In genomic region chr11:100626701-100627195, GRCm38 (mm10) we compare ENCODE assay signal across 8 mouse cellular contexts. TPM values are rescaled to one million over a fixed set of nuclear protein-coding genes. Genes with fewer than 3 reads are reported as not detected.
DNase-seq lines count a peak whose midpoint lies in the region; ATAC-seq and TF ChIP-seq lines count a peak whose summit lies in the region.

No protein-coding gene starts in this region.

- TF ChIP-seq POLR2A in limb, embryonic 14.5 days (IDR thresholded peaks at IDR 0.05; ENCODE audit: borderline replicate concordance, extremely low read depth, insufficient read depth, insufficient read length), result no peak

- intact Hi-C loops in left cerebral cortex, adult 2 months (cut with DNase I), result loop anchor here (1.0 to 2.0 kb wide), 2 partner anchors 68 to 76 kb away; no protein-coding TSS in a partner anchor

- H3K4me2 ChIP-seq in intestine, embryonic 16.5 days (ENCODE audit: low read depth, low read length), result 0 out of 2 replicates have a peak overlapping the region, but pooled peaks have one; percentile 6
- H3K4me2 ChIP-seq in limb, embryonic 14.5 days (replicated peaks; ENCODE audit: low read depth, low read length, severe bottlenecking), result no peak overlapping the region
- no peak overlapping the region for H3K4me2 ChIP-seq in stomach, embryonic 15.5 days

- H3K27me3 ChIP-seq in intestine, embryonic 16.5 days (replicated peaks; ENCODE audit: control insufficient read depth, insufficient read depth, low read length), result no peaks in the 10 kb centered on the region
- no peaks in the 10 kb centered on the region for H3K27me3 ChIP-seq in limb, embryonic 14.5 days (ENCODE audit: control insufficient read depth, insufficient read depth, low read length)
- no peaks in the 10 kb centered on the region for H3K27me3 ChIP-seq in stomach, embryonic 15.5 days (replicated peaks)

- no peak overlapping the region for H3K4me3 ChIP-seq in left cerebral cortex, adult 2 months
- H3K4me3 ChIP-seq in intestine, embryonic 16.5 days (ENCODE audit: low read length), result no peak overlapping the region; the same call in 1 of the 2 replicates
- no peak overlapping the region for H3K4me3 ChIP-seq in limb, embryonic 14.5 days (replicated peaks; ENCODE audit: low read length)
- H3K4me3 ChIP-seq in stomach, embryonic 15.5 days (replicated peaks), result no peak overlapping the region

- TF ChIP-seq CTCF in left cerebral cortex, adult 2 months (IDR thresholded peaks at IDR 0.05), result peak; percentile 85

- peaks cover 29% of the 10 kb centered on the region for H3K4me1 ChIP-seq in intestine, embryonic 16.5 days (ENCODE audit: control insufficient read depth, insufficient read depth, low read length)
- H3K4me1 ChIP-seq in limb, embryonic 14.5 days (ENCODE audit: control insufficient read depth, insufficient read depth, low read length), result peaks cover 11% of the 10 kb centered on the region; the same call in 1 of the 2 replicates
- H3K4me1 ChIP-seq in stomach, embryonic 15.5 days, result peaks cover 15% of the 10 kb centered on the region

- 0 out of 2 replicates have a peak overlapping the region, but pooled peaks have one; percentile 24 for H3K9ac ChIP-seq in intestine, embryonic 16.5 days (ENCODE audit: low read depth, low read length)
- no peak overlapping the region for H3K9ac ChIP-seq in limb, embryonic 14.5 days (ENCODE audit: low read depth, low read length, severe bottlenecking)
- no peak overlapping the region for H3K9ac ChIP-seq in stomach, embryonic 15.5 days

- H3K9me3 ChIP-seq in intestine, embryonic 16.5 days (ENCODE audit: control insufficient read depth, low read length), result no peaks in the 10 kb centered on the region
- H3K9me3 ChIP-seq in limb, embryonic 14.5 days (ENCODE audit: control insufficient read depth, low read length), result no peaks in the 10 kb centered on the region
- no peaks in the 10 kb centered on the region for H3K9me3 ChIP-seq in stomach, embryonic 15.5 days

- no peak overlapping the region for H3K27ac ChIP-seq in left cerebral cortex, adult 2 months
- peak overlapping the region; percentile 62 for H3K27ac ChIP-seq in intestine, embryonic 16.5 days (ENCODE audit: low read length)
- H3K27ac ChIP-seq in limb, embryonic 14.5 days (replicated peaks; ENCODE audit: low read depth, low read length), result no peak overlapping the region
- peak overlapping the region; percentile 59; the same call in 1 of the 2 replicates for H3K27ac ChIP-seq in stomach, embryonic 15.5 days

- H3K36me3 ChIP-seq in intestine, embryonic 16.5 days (ENCODE audit: control insufficient read depth, insufficient read depth, low read length), result peaks cover 12% of the 10 kb centered on the region
- H3K36me3 ChIP-seq in limb, embryonic 14.5 days (ENCODE audit: control insufficient read depth, insufficient read depth, low read length), result peaks cover 26% of the 10 kb centered on the region
- H3K36me3 ChIP-seq in stomach, embryonic 15.5 days, result peaks cover 10% of the 10 kb centered on the region; the same call in 1 of the 2 replicates

- DNase-seq in left cerebral cortex, adult 2 months (ENCODE audit: extremely low spot score in 1 of 2, low spot score in 2 of 2), result peak; percentile 67 to 77
- no peak for DNase-seq in left cerebral cortex, adult 8-10 months (ENCODE audit: low spot score in 2 of 2)
- peak; percentile 53 for DNase-seq in c-Kit-positive CD71-negative TER-119-negative erythroid progenitor cells, embryonic 14.5 days (ENCODE audit: low read depth)
- peak; percentile 59 for DNase-seq in gastrocnemius, adult 18-20 months (ENCODE audit: low spot score)
- DNase-seq in limb, embryonic 14.5 days (ENCODE audit: low spot score), result peak; percentile 63

- ATAC-seq in intestine, embryonic 16.5 days, result peak; percentile 76
- no peak for ATAC-seq in limb, embryonic 14.5 days (ENCODE audit: low FRiP score, low read depth)
- ATAC-seq in monocyte, adult 5-6 weeks (replicated peaks; ENCODE audit: insufficient number of reproducible peaks, low FRiP score, low TSS enrichment, poor library complexity, severe bottlenecking), result peak; percentile 71
- peak; percentile 45; the same call in 1 of the 2 replicates for ATAC-seq in stomach, embryonic 15.5 days (ENCODE audit: insufficient read depth, low FRiP score, low read depth)

- WGBS in intestine, embryonic 16.5 days, result 16% methylated on average over 9 of the region's 9 CpGs
- WGBS in limb, embryonic 14.5 days, result 30% methylated on average over 9 of the region's 9 CpGs
- 19% methylated on average over 9 of the region's 9 CpGs for WGBS in stomach, embryonic 15.5 days

RNA-seq across cellular contexts. Expression of gene Dnajc7, which starts 6.8 kb away (rescaled TPM):
- total RNA-seq in left cerebral cortex, adult 2 months (2021), result 100 to 1,000 TPM; 248 to 263 TPM
- total RNA-seq in left cerebral cortex, adult 8-10 months (2022), result 100 to 1,000 TPM; 241 to 278 (median 260) TPM
- total RNA-seq in gastrocnemius, adult 18-20 months (2021), result 100 to 1,000 TPM in 1 of 2 experiments, 10 to 100 TPM in 1; 81.1 to 111 TPM
- 171 and 184 TPM in 2 replicates for polyA plus RNA-seq in intestine, embryonic 16.5 days (2015; fragmentation: Nextera tagmentation; extraction: Ambion mirVana)
- polyA plus RNA-seq in limb, embryonic 14.5 days (2012; rRNA removed), result 179 and 225 TPM in 2 replicates
- 73.3 and 74.1 TPM in 2 replicates for polyA plus RNA-seq in limb, embryonic 14.5 days (2014; fragmentation: Nextera tagmentation; extraction: Ambion mirVana)
- total RNA-seq in monocyte, adult 5-6 weeks (2017), result 239 to 305 TPM (median 293 TPM) in 3 replicates
- polyA plus RNA-seq in stomach, embryonic 15.5 days (2015; fragmentation: Nextera tagmentation; extraction: Ambion mirVana), result 213 and 214 TPM in 2 replicates

RNA-seq across cellular contexts. Expression of gene Nkiras2, which starts 7.7 kb away (rescaled TPM):
- 10 to 100 TPM; 13.2 to 13.6 TPM for total RNA-seq in left cerebral cortex, adult 2 months (2021)
- total RNA-seq in left cerebral cortex, adult 8-10 months (2022), result 10 to 100 TPM; 12.1 to 15.5 (median 13.2) TPM
- total RNA-seq in gastrocnemius, adult 18-20 months (2021), result 10 to 100 TPM; 16.6 to 17.4 TPM
- polyA plus RNA-seq in intestine, embryonic 16.5 days (2015; fragmentation: Nextera tagmentation; extraction: Ambion mirVana), result 80.8 and 83.6 TPM in 2 replicates
- 68.7 and 90.5 TPM in 2 replicates for polyA plus RNA-seq in limb, embryonic 14.5 days (2012; rRNA removed)
- polyA plus RNA-seq in limb, embryonic 14.5 days (2014; fragmentation: Nextera tagmentation; extraction: Ambion mirVana), result 76.4 and 82.9 TPM in 2 replicates
- 49.6 to 69.8 TPM (median 54.5 TPM) in 3 replicates for total RNA-seq in monocyte, adult 5-6 weeks (2017)
- 57.3 and 57.6 TPM in 2 replicates for polyA plus RNA-seq in stomach, embryonic 15.5 days (2015; fragmentation: Nextera tagmentation; extraction: Ambion mirVana)

RNA-seq across cellular contexts. Expression of gene Cnp, which starts 52.0 kb away (rescaled TPM):
- total RNA-seq in left cerebral cortex, adult 2 months (2021), result 100 to 1,000 TPM; 117 to 121 TPM
- 100 to 1,000 TPM; 220 to 251 (median 229) TPM for total RNA-seq in left cerebral cortex, adult 8-10 months (2022)
- 1 to 10 TPM; 3.8 to 5.0 TPM for total RNA-seq in gastrocnemius, adult 18-20 months (2021)
- 27.7 and 28.4 TPM in 2 replicates for polyA plus RNA-seq in intestine, embryonic 16.5 days (2015; fragmentation: Nextera tagmentation; extraction: Ambion mirVana)
- 15.9 and 17.0 TPM in 2 replicates for polyA plus RNA-seq in limb, embryonic 14.5 days (2012; rRNA removed)
- 21.3 and 26.0 TPM in 2 replicates for polyA plus RNA-seq in limb, embryonic 14.5 days (2014; fragmentation: Nextera tagmentation; extraction: Ambion mirVana)
- 22.6 to 33.8 TPM (median 25.9 TPM) in 3 replicates for total RNA-seq in monocyte, adult 5-6 weeks (2017)
- polyA plus RNA-seq in stomach, embryonic 15.5 days (2015; fragmentation: Nextera tagmentation; extraction: Ambion mirVana), result 35.3 and 42.7 TPM in 2 replicates

Comparison
In these comparisons a context has a peak if more than half of its experiments do, and no peak if none do; other contexts are left out.
1. DNase-seq: peak in left cerebral cortex, adult 2 months (2 of 2), c-Kit-positive CD71-negative TER-119-negative erythroid progenitor cells, embryonic 14.5 days (single experiment), gastrocnemius, adult 18-20 months (single experiment) and limb, embryonic 14.5 days (single experiment); none in left cerebral cortex, adult 8-10 months (0 of 2).
2. H3K27ac ChIP-seq: peak in intestine, embryonic 16.5 days (single experiment) and stomach, embryonic 15.5 days (single experiment); none in left cerebral cortex, adult 2 months (single experiment) and limb, embryonic 14.5 days (single experiment).